Mouse (Mus musculus) limb, embryonic 15.5 days (tissue): Measurements from ENCODE around the gene Scn9a. TPM values are rescaled to one million over a fixed set of nuclear protein-coding genes. Genes with fewer than 3 reads are reported as not detected.

Experiments used
- ATAC-seq: fragments of 200-750 bp; cut with Nextera tagmentation; 2 replicates; pipeline ENCODE4 v1.8.0; 2017; ENCODE audit warnings: low read depth, moderate TSS enrichment; ENCODE audit not compliant: insufficient number of reproducible peaks, low FRiP score, low TSS enrichment
- H3K27ac ChIP-seq: fragments of 300-500 bp; sonication (generic); 2 replicates; pipeline ENCODE4 v1.5.1; 2015; ENCODE audit warnings: moderate library complexity, mild to moderate bottlenecking, inconsistent platforms
- H3K27me3 ChIP-seq: fragments of 300-500 bp; sonication (generic); 2 replicates; pipeline ENCODE4 v1.6.1; 2015; ENCODE audit warnings: inconsistent platforms
- H3K36me3 ChIP-seq: fragments of 300-500 bp; sonication (generic); 2 replicates; pipeline ENCODE4 v1.6.1; 2015; ENCODE audit warnings: inconsistent platforms
- H3K4me1 ChIP-seq: fragments of 300-500 bp; sonication (generic); 2 replicates; pipeline ENCODE4 v1.6.1; 2015; ENCODE audit warnings: inconsistent platforms
- H3K4me2 ChIP-seq: fragments of 300-500 bp; sonication (generic); 2 replicates; pipeline ENCODE4 v1.6.1; 2015; ENCODE audit warnings: mild to moderate bottlenecking, inconsistent platforms
- H3K4me3 ChIP-seq: fragments of 300-500 bp; sonication (generic); 2 replicates; pipeline ENCODE4 v1.5.1; 2015; ENCODE audit warnings: mild to moderate bottlenecking, inconsistent platforms
- H3K9ac ChIP-seq: fragments of 300-500 bp; sonication (generic); 2 replicates; pipeline ENCODE4 v1.6.1; 2015; ENCODE audit warnings: inconsistent platforms
- H3K9me3 ChIP-seq: fragments of 300-500 bp; sonication (generic); 2 replicates; pipeline ENCODE4 v1.6.1; 2016; ENCODE audit warnings: inconsistent platforms
- WGBS: fragments of 180-500 bp; shearing (Covaris S2); methylation state at CpG from one replicate; pipeline ENCODE4 v1.1.7; 2015; 5-methylcytosine and 5-hydroxymethylcytosine counted together
- polyA plus RNA-seq: library from polyadenylated mRNA; unstranded; fragments of >200 nt; fragmentation: Nextera tagmentation; extraction: Ambion mirVana; gene quantifications from 2 replicates; pipeline ENCODE4 v1.2.1, GENCODE M21; 2015

The Scn9a gene
- polyA plus RNA-seq, 1 experiment from 2014 or later = 0.36 TPM

DNA sequence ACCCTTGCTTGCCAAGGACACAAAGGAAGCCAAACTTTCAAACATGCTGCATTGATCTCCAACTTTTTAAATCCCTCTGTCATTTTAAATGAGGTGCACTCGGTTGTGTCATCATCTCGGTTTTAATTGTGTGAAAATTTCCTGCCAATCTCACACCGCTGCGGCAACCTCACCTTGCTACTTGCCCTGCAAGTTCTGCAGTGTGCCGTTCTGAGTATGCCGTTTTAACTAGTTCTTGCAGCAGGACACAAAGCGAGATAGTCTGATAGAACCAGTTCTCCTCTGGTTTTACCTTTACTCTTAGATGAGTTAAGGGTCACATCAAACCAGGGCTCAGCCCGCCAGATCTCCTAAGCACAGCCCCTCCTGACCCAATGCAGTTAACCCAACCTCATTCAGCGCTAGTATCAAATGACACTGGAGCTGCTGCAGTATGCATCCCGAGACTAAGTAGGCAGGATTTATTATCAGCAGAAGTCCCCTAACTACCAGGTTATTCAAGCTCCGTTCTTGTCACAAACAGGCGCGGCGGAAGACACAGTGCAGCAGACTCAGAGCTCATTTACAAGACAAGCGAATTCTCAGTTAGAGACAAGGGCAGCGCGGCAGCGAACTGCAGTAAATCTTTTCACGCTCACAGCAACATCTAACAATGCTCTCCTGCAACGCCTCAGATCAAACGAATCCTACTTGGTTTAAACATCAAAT, 194.8 kb downstream of the Scn9a start:
- H3K9me3 ChIP-seq = no peaks in the 10 kb centered on the region
- H3K27ac ChIP-seq = no peak overlapping the region
- peak overlapping the region; percentile 23 for H3K4me3 ChIP-seq
- H3K27me3 ChIP-seq = no peaks in the 10 kb centered on the region
- no peak for ATAC-seq
- peak overlapping the region; percentile 45 for H3K4me2 ChIP-seq
- no peak overlapping the region for H3K9ac ChIP-seq
- no peaks in the 10 kb centered on the region for H3K36me3 ChIP-seq
- WGBS = 4% methylated on average over 21 of the region's 21 CpGs
- no peaks in the 10 kb centered on the region; the same call in 1 of the 2 replicates for H3K4me1 ChIP-seq

DNA sequence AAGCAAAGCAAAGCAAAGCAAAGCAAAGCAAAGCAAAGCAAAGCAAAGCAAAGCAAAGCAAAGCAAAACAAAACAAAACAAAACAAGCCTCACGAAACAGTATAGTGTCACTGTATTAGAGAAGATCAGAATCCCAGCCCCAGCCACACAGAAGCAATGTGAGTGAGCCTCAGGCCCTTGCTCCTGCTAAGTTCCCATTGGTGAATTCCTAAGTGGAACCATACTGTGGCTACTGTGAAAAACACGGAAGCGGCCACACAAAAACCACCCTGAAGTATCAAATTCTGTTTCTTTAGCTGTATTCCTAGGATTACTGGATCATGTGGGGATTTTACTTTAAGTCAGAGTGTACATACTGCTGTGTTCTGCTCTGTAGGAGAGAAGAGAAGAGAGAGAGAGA, 198.5 kb downstream of the Scn9a start:
- H3K27ac ChIP-seq = no peak overlapping the region
- 33% methylated on average over 3 of the region's 3 CpGs for whole genome bisulfite sequencing
- ATAC-seq = no peak
- H3K27me3 ChIP-seq = no peaks in the 10 kb centered on the region
- H3K4me1 ChIP-seq = no peaks in the 10 kb centered on the region; the same call in 1 of the 2 replicates
- no peaks in the 10 kb centered on the region for H3K9me3 ChIP-seq
- H3K4me3 ChIP-seq = no peak overlapping the region
- no peaks in the 10 kb centered on the region for H3K36me3 ChIP-seq
- no peak overlapping the region for H3K4me2 ChIP-seq
- H3K9ac ChIP-seq = no peak overlapping the region

Other genes with a start within 250 kb of the Scn9a start
- gene Scn1a, start 194.1 kb downstream of the Scn9a start, polyA plus RNA-seq = 0.38 and 1.0 TPM in 2 replicates
- gene Scn7a, start 150.0 kb upstream of the Scn9a start, polyA plus RNA-seq = 0.14 and 0.18 TPM in 2 replicates